Mouse (Mus musculus): Measurements from ENCODE around the gene Olfr1085. TPM values are rescaled to one million over a fixed set of nuclear protein-coding genes. Genes with fewer than 3 reads are reported as not detected.
"Not testable (repeated sequence)": the region's sequence is repeated elsewhere in the genome, so short reads cannot be mapped to it uniquely, and the experiment has no call there.

Olfr1085 gene
- polyA plus RNA-seq (2015; fragmentation: Nextera tagmentation; extraction: Ambion mirVana): not detected in 2 replicates

GRCm38 (mm10) chr2:86661919-86662318, at the start of gene Olfr1085:
Olfr1085 (minus strand) TSS chr2:86662019.
- Histone ChIP-seq H3K4me1 (no peaks in the 10 kb centered on the region), H3K36me3 (no peaks in the 10 kb centered on the region), H3K27ac (no peak within 1 kb of the TSS), H3K4me2 (no peak within 1 kb of the TSS), H3K4me3 (replicated peaks) (no peak within 1 kb of the TSS), H3K9me3 (no peaks in the 10 kb centered on the region), H3K27me3 (replicated peaks) (no peaks in the 10 kb centered on the region), H3K9ac (no peak within 1 kb of the TSS)
- 18% methylated on average over 1 of the region's 1 CpGs for WGBS
- ATAC-seq (ENCODE audit: insufficient read depth, low FRiP score, low read depth): no peak

- Histone ChIP-seq H3K27me3 (replicated peaks) (no peaks in the 10 kb centered on the region), H3K4me2 (no peak within 1 kb of the TSS), H3K9ac (no peak within 1 kb of the TSS), H3K4me3 (replicated peaks) (no peak within 1 kb of the TSS), H3K9me3 (no peaks in the 10 kb centered on the region), H3K4me1 (no peaks in the 10 kb centered on the region), H3K27ac (no peak within 1 kb of the TSS), H3K36me3 (no peaks in the 10 kb centered on the region)
- no peak for ATAC-seq (ENCODE audit: insufficient read depth, low FRiP score, low read depth)
These were observed 36.5 kb upstream of the Olfr1085 start, which contains the start of gene Olfr1087 for GRCm38 (mm10) chr2:86698295-86698694. Olfr1087 (minus strand) TSS chr2:86698395.

- H3K9me3 ChIP-seq: no peaks in the 10 kb centered on the region
- no peaks in the 10 kb centered on the region for H3K27me3 ChIP-seq (replicated peaks)
- WGBS: 69% methylated on average over 2 of the region's 2 CpGs
- H3K27ac ChIP-seq: no peak within 1 kb of the TSS
- ATAC-seq (ENCODE audit: insufficient read depth, low FRiP score, low read depth): no peak
- H3K9ac ChIP-seq: no peak within 1 kb of the TSS
- H3K4me1 ChIP-seq: no peaks in the 10 kb centered on the region
- H3K4me3 ChIP-seq (replicated peaks): no peak within 1 kb of the TSS
- no peak within 1 kb of the TSS for H3K4me2 ChIP-seq
- no peaks in the 10 kb centered on the region for H3K36me3 ChIP-seq
These were observed 18.2 kb upstream of the Olfr1085 start, which contains the start of gene Olfr1086 for GRCm38 (mm10) chr2:86679992-86680391. Olfr1086 (minus strand) TSS chr2:86680092.

GRCm38 (mm10) chr2:86639625-86640024, 22.2 kb downstream of the Olfr1085 start, which contains the start of gene Olfr1084:
Olfr1084 (minus strand) TSS chr2:86639725.
- not testable (repeated sequence) for H3K9ac ChIP-seq; H3K36me3 ChIP-seq; H3K4me2 ChIP-seq; H3K4me3 ChIP-seq (replicated peaks); H3K27me3 ChIP-seq (replicated peaks); H3K27ac ChIP-seq; H3K4me1 ChIP-seq; H3K9me3 ChIP-seq; ATAC-seq (ENCODE audit: insufficient read depth, low FRiP score, low read depth)
- 78% methylated on average over 1 of the region's 1 CpGs for WGBS

Other genes with a start within 250 kb of the Olfr1085 start
- gene Olfr1061, start 248.0 kb downstream of the Olfr1085 start, polyA plus RNA-seq (2015; fragmentation: Nextera tagmentation; extraction: Ambion mirVana): not detected in 2 replicates
- not detected in 2 replicates for gene Olfr1062, start 235.3 kb downstream of the Olfr1085 start, polyA plus RNA-seq (2015; fragmentation: Nextera tagmentation; extraction: Ambion mirVana)
- gene Olfr1065, start 211.4 kb downstream of the Olfr1085 start, polyA plus RNA-seq (2015; fragmentation: Nextera tagmentation; extraction: Ambion mirVana): not detected in 2 replicates
- gene Olfr1066, start 205.8 kb downstream of the Olfr1085 start, polyA plus RNA-seq (2015; fragmentation: Nextera tagmentation; extraction: Ambion mirVana): not detected in 2 replicates
- gene Olfr228, start 174.6 kb downstream of the Olfr1085 start, polyA plus RNA-seq (2015; fragmentation: Nextera tagmentation; extraction: Ambion mirVana): not detected in 2 replicates
- gene Olfr1076, start 153.6 kb downstream of the Olfr1085 start, polyA plus RNA-seq (2015; fragmentation: Nextera tagmentation; extraction: Ambion mirVana): not detected in 2 replicates
- gene Olfr1079, start 119.5 kb downstream of the Olfr1085 start, polyA plus RNA-seq (2015; fragmentation: Nextera tagmentation; extraction: Ambion mirVana): not detected in 2 replicates
- not detected in 2 replicates for gene Olfr1080, start 103.8 kb downstream of the Olfr1085 start, polyA plus RNA-seq (2015; fragmentation: Nextera tagmentation; extraction: Ambion mirVana)
- gene Olfr1082, start 63.1 kb downstream of the Olfr1085 start, polyA plus RNA-seq (2015; fragmentation: Nextera tagmentation; extraction: Ambion mirVana): not detected in 2 replicates
- not detected in 2 replicates for gene Olfr1084, start 22.3 kb downstream of the Olfr1085 start, polyA plus RNA-seq (2015; fragmentation: Nextera tagmentation; extraction: Ambion mirVana)
- gene Olfr1086, start 18.1 kb upstream of the Olfr1085 start, polyA plus RNA-seq (2015; fragmentation: Nextera tagmentation; extraction: Ambion mirVana): not detected in 2 replicates
- not detected in 2 replicates for gene Olfr1087, start 36.4 kb upstream of the Olfr1085 start, polyA plus RNA-seq (2015; fragmentation: Nextera tagmentation; extraction: Ambion mirVana)
- not detected in 2 replicates for gene Olfr1089, start 71.7 kb upstream of the Olfr1085 start, polyA plus RNA-seq (2015; fragmentation: Nextera tagmentation; extraction: Ambion mirVana)
- gene Olfr1090, start 97.0 kb upstream of the Olfr1085 start, polyA plus RNA-seq (2015; fragmentation: Nextera tagmentation; extraction: Ambion mirVana): not detected in 2 replicates
- gene Olfr1093, start 120.5 kb upstream of the Olfr1085 start, polyA plus RNA-seq (2015; fragmentation: Nextera tagmentation; extraction: Ambion mirVana): not detected in 2 replicates
- gene Olfr141, start 148.0 kb upstream of the Olfr1085 start, polyA plus RNA-seq (2015; fragmentation: Nextera tagmentation; extraction: Ambion mirVana): not detected in 2 replicates
- not detected in 2 replicates for gene Olfr1094, start 162.6 kb upstream of the Olfr1085 start, polyA plus RNA-seq (2015; fragmentation: Nextera tagmentation; extraction: Ambion mirVana)
- gene Olfr1095, start 189.7 kb upstream of the Olfr1085 start, polyA plus RNA-seq (2015; fragmentation: Nextera tagmentation; extraction: Ambion mirVana): not detected in 2 replicates
- not detected in 2 replicates for gene Gm13723, start 212.8 kb upstream of the Olfr1085 start, polyA plus RNA-seq (2015; fragmentation: Nextera tagmentation; extraction: Ambion mirVana)
- gene Olfr1097, start 230.2 kb upstream of the Olfr1085 start, polyA plus RNA-seq (2015; fragmentation: Nextera tagmentation; extraction: Ambion mirVana): not detected in 2 replicates

Measured in stomach, embryonic 15.5 days (tissue).